Mouse (Mus musculus) liver, embryonic 14.5 days (tissue): ENCODE measurements around the gene Gusb. TPM values are rescaled to one million over a fixed set of nuclear protein-coding genes. Genes with fewer than 3 reads are reported as not detected.
A peak's percentile ranks its signal among the peaks of the same experiment; 100 is the strongest.

Source experiments
- ATAC-seq: fragments of 200-750 bp; cut with Nextera tagmentation; 2 replicates; pipeline ENCODE4 v1.8.0; 2017; ENCODE audit warnings: moderate number of reproducible peaks, mild to moderate bottlenecking, moderate library complexity; ENCODE audit not compliant: insufficient read depth
- DNase-seq, 3 experiments: peaks; one replicate each; pipeline ENCODE4 v3.0.0-alpha.2; 2012 to 2013; ENCODE audit warnings: low read depth in 3 of 3, low spot score in 3 of 3
- H3K27ac ChIP-seq: fragments of 300-500 bp; sonication (generic); 2 replicates; pipeline ENCODE4 v1.5.1; 2014; ENCODE audit warnings: moderate library complexity, mild to moderate bottlenecking, control low read depth, inconsistent platforms
- H3K27me3 ChIP-seq: fragments of 300-500 bp; sonication (generic); 2 replicates; pipeline ENCODE4 v1.6.1; 2014; ENCODE audit warnings: mild to moderate bottlenecking, low read length, moderate library complexity; ENCODE audit not compliant: control insufficient read depth, insufficient read depth
- H3K36me3 ChIP-seq: fragments of 300-500 bp; sonication (generic); replicated peaks from 2 replicates; pipeline ENCODE4 v1.6.1; 2014; ENCODE audit warnings: low read depth; ENCODE audit not compliant: control insufficient read depth, insufficient read depth
- H3K4me1 ChIP-seq, 2 experiments: fragments of 200-500 bp in 1 of 2; fragments of 300-500 bp in 1 of 2; sonication (generic) in 1 of 2; replicated peaks; 2 replicates each; pipeline ENCODE4 v1.6.1; 2012 to 2014; ENCODE audit warnings: antibody characterized with exemption in 1 of 2, inconsistent platforms in 1 of 2, low read length in 1 of 2; ENCODE audit not compliant: control insufficient read depth in 2 of 2, insufficient read depth in 2 of 2
- H3K4me2 ChIP-seq: fragments of 300-500 bp; sonication (generic); 2 replicates; pipeline ENCODE4 v1.6.1; 2014; ENCODE audit warnings: low read depth, mild to moderate bottlenecking, control low read depth, moderate library complexity
- H3K4me3 ChIP-seq, 2 experiments: fragments of 200-500 bp in 1 of 2; fragments of 300-500 bp in 1 of 2; sonication (generic) in 1 of 2; 2 replicates each; pipeline ENCODE4 v1.5.1; 2012 to 2014; ENCODE audit warnings: low read depth in 2 of 2, low read length in 2 of 2, mild to moderate bottlenecking in 2 of 2, control low read depth in 1 of 2, inconsistent platforms in 1 of 2, moderate library complexity in 1 of 2; ENCODE audit not compliant: insufficient read depth in 1 of 2
- H3K9ac ChIP-seq: fragments of 300-500 bp; sonication (generic); replicated peaks from 2 replicates; pipeline ENCODE4 v1.6.1; 2014; ENCODE audit warnings: mild to moderate bottlenecking, control low read depth, moderate library complexity
- H3K9me3 ChIP-seq: fragments of 300-500 bp; sonication (generic); 2 replicates; pipeline ENCODE4 v1.6.1; 2016; ENCODE audit warnings: low read length, mixed read lengths; ENCODE audit not compliant: control insufficient read depth
- CTCF ChIP-seq: IDR thresholded peaks from 2 replicates; pipeline ENCODE4 v1.5.1; 2016; ENCODE audit warnings: antibody characterized with exemption, low read depth, control low read depth
- EP300 ChIP-seq: IDR thresholded peaks from 2 replicates; pipeline ENCODE4 v1.6.1; 2016; ENCODE audit warnings: antibody characterized with exemption, low read depth
- WGBS: fragments of 180-500 bp; shearing (Covaris S2); extraction: QIAGEN DNeasy Blood & Tissue Kit; methylation state at CpG from one replicate; pipeline ENCODE4 v1.1.7; 2014; ENCODE audit not compliant: insufficient replicate concordance; 5-methylcytosine and 5-hydroxymethylcytosine counted together
- polyA plus RNA-seq, 2 experiments: library from polyadenylated mRNA; depleted of rRNA in 1 of 2; stranded (reverse) in 1 of 2; unstranded in 1 of 2; fragments of >200 nt; fragmentation: Nextera tagmentation in 1 of 2; extraction: Ambion mirVana in 1 of 2; gene quantifications; 2 replicates each; pipeline versions ENCODE4 v1.2.1 to v1.2.3; 2012 to 2014

Gene Gusb
- polyA plus RNA-seq (2012; rRNA removed) (15.5 and 18.7 TPM in 2 replicates), polyA plus RNA-seq (2014; fragmentation: Nextera tagmentation; extraction: Ambion mirVana) (37.7 and 37.9 TPM in 2 replicates)

GRCm38 (mm10) chr5:130002301-130003146 is at the start of gene Gusb:
Gene Gusb, minus strand, starts transcription at chr5:130003049.
- H3K9ac ChIP-seq, result peak within 1 kb of the TSS; percentile 65
- peak; percentile 81 for ATAC-seq
- H3K4me1 ChIP-seq, result peaks cover 9 to 25% of the 10 kb centered on the region in 2 experiments
- H3K27me3 ChIP-seq, result no peaks in the 10 kb centered on the region
- H3K4me2 ChIP-seq, result peak within 1 kb of the TSS; percentile 91
- TF ChIP-seq CTCF (no peak), EP300 (no peak)
- no peaks in the 10 kb centered on the region for H3K9me3 ChIP-seq
- WGBS, result under 1% methylated on average over 39 of the region's 39 CpGs
- H3K36me3 ChIP-seq, result no peaks in the 10 kb centered on the region; the same call in 1 of the 2 replicates
- H3K27ac ChIP-seq, result peak within 1 kb of the TSS; percentile 47
- DNase-seq, result peak; percentile 58 to 71 (median 58)
- peak within 1 kb of the TSS; percentile 63 to 77 for H3K4me3 ChIP-seq

DNA sequence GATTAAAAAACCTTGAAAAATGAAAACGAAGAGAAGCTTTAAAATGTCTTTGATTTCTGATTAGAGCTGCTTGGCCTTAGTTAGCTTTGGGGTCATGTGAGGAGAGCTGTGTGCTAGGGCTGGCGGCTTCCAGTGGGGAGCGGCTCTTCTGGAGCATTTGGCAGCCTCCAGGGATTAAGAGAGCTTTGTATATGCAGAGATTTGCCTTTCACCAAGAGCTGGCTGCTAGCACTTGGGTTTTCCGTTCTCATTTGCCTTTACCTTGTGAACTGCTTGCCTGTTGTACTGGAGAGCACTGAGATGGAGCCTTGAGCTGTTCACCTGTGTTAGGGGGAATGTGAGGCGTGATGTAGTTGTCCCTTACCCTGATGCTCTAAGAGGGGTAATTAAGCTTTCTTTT is 49.7 kb upstream of the Gusb start:
- no peak overlapping the region for H3K4me3 ChIP-seq
- TF ChIP-seq EP300, result no peak
- no peak for TF ChIP-seq CTCF
- H3K4me2 ChIP-seq, result no peak overlapping the region
- H3K27ac ChIP-seq, result no peak overlapping the region
- H3K27me3 ChIP-seq, result no peaks in the 10 kb centered on the region
- DNase-seq, result no peak
- H3K9me3 ChIP-seq, result no peaks in the 10 kb centered on the region
- 82% methylated on average over 5 of the region's 5 CpGs for WGBS
- peaks cover 23% of the 10 kb centered on the region for H3K36me3 ChIP-seq
- ATAC-seq, result no peak
- peaks cover 0 to 6% of the 10 kb centered on the region in 2 experiments; a peak in 1 of 4 replicates for H3K4me1 ChIP-seq
- no peak overlapping the region for H3K9ac ChIP-seq

- H3K4me2 ChIP-seq, result no peak overlapping the region
- DNase-seq, result no peak
- no peak overlapping the region for H3K4me3 ChIP-seq
- H3K4me1 ChIP-seq, result peaks cover 0 to 4% of the 10 kb centered on the region in 2 experiments; a peak in 1 of 4 replicates
- H3K27ac ChIP-seq, result no peak overlapping the region
- H3K9ac ChIP-seq, result no peak overlapping the region
- 81% methylated on average over 15 of the region's 15 CpGs for WGBS
- no peak for TF ChIP-seq EP300
- no peak for TF ChIP-seq CTCF
- ATAC-seq, result no peak
- no peaks in the 10 kb centered on the region for H3K9me3 ChIP-seq
- no peaks in the 10 kb centered on the region for H3K27me3 ChIP-seq
- peaks cover 32% of the 10 kb centered on the region for H3K36me3 ChIP-seq
Observed at GRCm38 (mm10) chr5:130051073-130051860, 48.4 kb upstream of the Gusb start.

GRCm38 (mm10) chr5:130050416-130050815 is 47.6 kb upstream of the Gusb start:
- H3K4me3 ChIP-seq, result no peak overlapping the region
- TF ChIP-seq EP300 (no peak), CTCF (no peak)
- no peak overlapping the region for H3K4me2 ChIP-seq
- DNase-seq (no peak), ATAC-seq (no peak)
- H3K36me3 ChIP-seq, result peaks cover 32% of the 10 kb centered on the region
- 71% methylated on average over 6 of the region's 6 CpGs for WGBS
- H3K9me3 ChIP-seq, result no peaks in the 10 kb centered on the region
- H3K27me3 ChIP-seq, result no peaks in the 10 kb centered on the region
- no peak overlapping the region for H3K9ac ChIP-seq
- no peak overlapping the region for H3K27ac ChIP-seq
- H3K4me1 ChIP-seq, result no peaks in the 10 kb centered on the region
